Mouse (Mus musculus) liver, embryonic 14.5 days (tissue): ENCODE results near the gene Gkn3.

Experiments used
- CTCF ChIP-seq: IDR thresholded peaks from 2 replicates; pipeline ENCODE4 v1.5.1; 2016; ENCODE audit warnings: antibody characterized with exemption, low read depth, control low read depth
- EP300 ChIP-seq: IDR thresholded peaks from 2 replicates; pipeline ENCODE4 v1.6.1; 2016; ENCODE audit warnings: antibody characterized with exemption, low read depth

GRCm38 (mm10) chr6:87373057-87373456 is 15.7 kb downstream of the Gkn3 start, which contains the start of gene Gkn2:
- TF ChIP-seq EP300 (no peak), CTCF (no peak)
